Mouse (Mus musculus) heart, postnatal 25 days (tissue): ENCODE results near the gene Coq8a. TPM values are rescaled to one million over a fixed set of nuclear protein-coding genes. Genes with fewer than 3 reads are reported as not detected.

Source experiments
- DNase-seq: peaks from one replicate; pipeline ENCODE4 v3.0.0; 2022; ENCODE audit warnings: low spot score
- intact Hi-C: fragments of 180-260 bp; cut with DNase I; formaldehyde crosslinking; loops from one replicate; pipeline ENCODE4 v1.15.1; 2025
- total RNA-seq, 2 experiments: library from RNA; stranded (reverse); gene quantifications; 2 replicates each; pipeline ENCODE4 v1.2.3; 2021

Coq8a gene
- total RNA-seq, 2 experiments from 2014 or later, result 810 to 852 TPM

GRCm38 (mm10) chr1:180140970-180141369, 58.4 kb downstream of the Coq8a start:
- no peak for DNase-seq
- intact Hi-C loops, result loop anchor here (10.0 kb wide), 1 partner anchor 286 kb away; no protein-coding TSS in a partner anchor

DNA sequence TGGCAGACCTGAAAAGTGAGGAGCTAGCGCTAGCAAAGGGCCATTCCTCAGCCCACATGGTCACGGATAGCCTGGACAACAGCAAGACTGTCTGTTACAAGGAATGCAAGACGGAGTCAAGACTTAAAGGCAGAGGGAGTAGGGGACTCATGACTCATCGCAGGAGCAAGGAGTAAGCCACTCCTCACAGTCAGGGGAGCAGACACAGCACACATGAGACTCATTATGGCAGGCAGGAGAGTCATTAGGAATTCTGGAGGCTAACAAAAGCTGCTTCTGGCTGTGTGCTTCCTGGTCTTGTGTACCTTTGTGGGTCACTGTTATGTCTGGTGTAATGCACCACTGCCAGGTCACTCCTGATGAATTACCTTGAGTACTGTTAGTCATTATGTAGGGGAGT, 60.2 kb downstream of the Coq8a start:
- DNase-seq, result no peak
- intact Hi-C loops, result no loop called here

DNA sequence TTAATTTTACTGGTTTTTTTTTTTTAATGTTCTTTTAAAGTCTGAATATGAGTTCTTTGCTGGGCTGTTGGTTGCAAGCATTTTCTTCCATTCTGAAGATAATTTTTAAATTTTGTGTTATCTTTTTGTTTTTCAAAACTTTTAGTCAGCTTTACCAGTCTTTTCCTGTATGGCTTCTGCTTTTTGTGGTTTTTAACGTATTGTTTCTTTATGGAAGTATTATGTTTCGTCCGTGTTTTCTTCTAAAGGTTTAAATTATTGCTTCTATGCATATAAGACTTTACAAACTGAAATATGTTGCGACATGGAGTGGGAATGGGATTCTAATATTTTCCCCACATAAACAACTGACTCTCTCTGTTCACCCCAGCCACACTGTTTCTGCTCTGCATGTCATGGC, 67.2 kb downstream of the Coq8a start:
- DNase-seq, result no peak
- intact Hi-C loops, result no loop called here

DNA sequence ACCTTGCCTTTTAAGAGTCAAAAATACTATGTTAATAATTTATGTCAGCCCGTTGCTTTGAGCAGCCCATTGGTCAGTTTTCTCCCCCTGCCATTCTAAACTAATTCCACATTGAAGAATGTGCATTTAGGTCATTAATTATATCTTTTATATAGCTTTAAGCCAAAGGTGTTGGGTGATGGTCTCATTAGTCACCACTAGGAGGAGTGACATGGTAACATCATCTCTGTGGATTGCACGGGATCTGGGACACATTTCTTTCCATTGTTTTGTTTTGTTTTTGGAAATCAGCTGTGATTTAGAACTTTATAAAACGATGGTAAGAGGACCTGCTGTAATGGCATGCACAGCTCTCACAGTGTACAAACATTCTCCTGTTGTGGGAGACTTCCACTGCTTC, 68.0 kb downstream of the Coq8a start:
- DNase-seq, result no peak
- intact Hi-C loops, result no loop called here

DNA sequence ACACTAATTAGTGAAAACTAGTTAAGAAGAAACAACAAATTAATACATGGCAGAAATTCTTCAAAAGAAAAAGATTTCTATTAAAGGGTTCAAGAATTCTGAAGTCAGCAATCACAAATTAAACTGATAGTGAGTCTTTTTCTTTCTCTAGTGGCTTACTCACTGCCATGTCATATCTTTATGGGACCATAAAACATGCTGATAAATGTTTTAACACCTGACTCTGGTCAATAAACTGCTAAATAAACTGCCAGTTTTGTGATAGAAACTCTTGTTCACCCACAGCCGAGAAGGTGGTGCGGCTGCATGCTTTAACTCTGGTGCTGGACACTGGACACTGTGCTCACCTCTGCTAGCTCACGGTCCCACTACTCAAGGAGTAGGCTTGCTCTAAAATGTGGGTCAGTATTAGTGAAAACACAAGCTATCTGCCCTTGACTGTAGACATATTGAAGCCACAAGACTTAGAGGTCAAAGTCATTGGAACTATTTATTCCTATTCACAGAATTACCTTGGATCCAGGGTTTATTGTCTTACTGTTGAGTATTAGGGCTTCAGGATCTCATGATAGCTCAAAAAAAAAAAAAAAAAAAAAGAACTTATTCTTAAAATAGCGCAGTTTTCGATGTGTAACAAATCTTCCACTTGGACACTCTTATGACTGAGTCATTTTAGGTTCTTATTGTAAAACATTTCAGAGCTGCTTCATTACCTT, 71.2 kb downstream of the Coq8a start:
- intact Hi-C loops, result no loop called here
- no peak for DNase-seq

DNA sequence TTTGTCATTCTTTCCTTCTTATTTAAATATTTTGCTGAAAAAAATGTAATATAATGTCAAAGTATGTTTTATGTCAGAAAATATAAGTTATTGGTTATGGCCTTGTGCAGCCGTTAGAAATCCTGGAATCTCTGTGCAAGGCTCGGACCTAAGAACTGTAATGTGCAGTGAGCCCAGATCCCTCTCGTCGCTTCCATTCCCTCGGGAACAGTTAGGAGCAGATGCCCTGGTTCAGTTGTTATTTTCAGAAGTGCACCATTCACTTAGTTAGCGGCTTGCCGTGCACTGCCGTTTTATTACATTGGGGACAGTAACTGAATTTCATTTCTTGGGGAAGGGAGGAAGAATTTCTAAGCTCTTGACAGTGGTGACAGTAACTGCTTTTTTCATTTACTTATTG, 81.2 kb downstream of the Coq8a start:
- no peak for DNase-seq
- intact Hi-C loops, result loop anchor here (5.0 kb wide), 2 partner anchors 111 to 261 kb away; no protein-coding TSS in a partner anchor

DNA sequence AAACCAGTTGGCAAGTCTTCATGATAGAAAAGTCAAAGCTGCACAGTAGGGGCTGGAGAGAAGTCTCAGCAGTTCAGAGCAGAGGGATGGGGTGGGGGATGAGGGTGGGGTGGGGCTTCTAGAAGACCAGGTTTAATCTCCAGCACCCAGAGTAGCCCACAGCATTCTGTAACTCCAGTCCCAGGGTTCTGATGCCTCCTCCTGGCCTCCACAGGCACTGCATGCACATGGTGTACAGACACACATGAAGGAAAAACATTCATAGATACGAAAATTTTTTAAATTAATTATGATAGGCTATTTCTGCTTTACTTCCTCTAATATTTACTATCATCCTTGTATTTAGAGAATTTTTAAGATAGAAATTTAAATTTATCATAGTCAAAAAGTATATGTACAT, 82.9 kb downstream of the Coq8a start:
- DNase-seq, result no peak
- intact Hi-C loops, result loop anchor here (5.0 kb wide), 2 partner anchors 109 to 259 kb away; no protein-coding TSS in a partner anchor

Other genes starting within 250 kb of the Coq8a start
- gene Cdc42bpa, start 239.1 kb downstream of the Coq8a start, total RNA-seq, result 10 to 100 TPM; 42.2 to 46.9 TPM
- gene Psen2, start 63.8 kb upstream of the Coq8a start, total RNA-seq, result 10 to 100 TPM; 12.4 to 13.9 TPM
- 10 to 100 TPM; 56.1 to 63.6 TPM for gene Itpkb, start 130.9 kb upstream of the Coq8a start, total RNA-seq